Mouse (Mus musculus): ENCODE data around the gene Fcamr.

- TF ChIP-seq CTCF (conservative IDR thresholded peaks at IDR 0.05; ENCODE audit: insufficient read depth, insufficient read length, low read depth, low read length), result no peak
- TF ChIP-seq POLR2A (IDR thresholded peaks at IDR 0.05; ENCODE audit: low read depth, low read length), result no peak
These were observed 10.2 kb downstream of the Fcamr start for GRCm38 (mm10) chr1:130810906-130811305.
